In the genomic region with DNA sequence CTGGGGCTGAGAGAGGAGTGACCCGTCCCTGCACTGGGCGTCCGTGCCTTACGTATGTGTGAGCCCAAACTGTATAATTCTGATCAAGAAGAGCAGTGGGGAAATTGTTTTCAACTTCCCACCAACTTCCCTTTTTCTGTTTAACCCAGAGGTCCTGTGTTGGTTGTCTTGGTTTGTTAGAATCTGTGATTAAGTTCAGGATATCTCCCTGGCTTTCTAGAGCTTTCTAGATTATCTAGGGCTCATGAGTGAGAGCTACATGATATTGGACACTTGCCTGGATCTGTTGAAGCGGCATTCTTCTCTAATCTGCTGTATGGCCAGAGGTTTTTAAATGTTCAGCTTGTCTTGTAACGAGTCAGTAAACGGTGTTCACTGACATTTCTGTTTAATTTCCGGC, we compare ENCODE assay signal across 20 mouse cellular contexts. TPM values are rescaled to one million over a fixed set of nuclear protein-coding genes. Genes with fewer than 3 reads are reported as not detected.
A peak's percentile ranks its signal among the peaks of the same experiment; 100 is the strongest.
DNase-seq lines count a peak whose midpoint lies in the region; ATAC-seq and TF ChIP-seq lines count a peak whose summit lies in the region.
"Had no signal": no experiment of that assay in that cellular context is flagged by ENCODE, and none has a peak within 500 bp of the region (broad histone marks: within the 10 kb centered on the region; RNA-seq: fewer than 3 reads in every experiment).

No protein-coding gene starts in this region.

- H3K4me2 ChIP-seq in heart, postnatal 0 days (ENCODE audit: low read depth, low read length), result no peak overlapping the region
- H3K4me2 ChIP-seq in midbrain, embryonic 11.5 days, result no peak overlapping the region
- H3K4me2 ChIP-seq: forebrain, embryonic 13.5 days; hindbrain, embryonic 12.5 days; liver, embryonic 15.5 days had no signal

- no peak for TF ChIP-seq CTCF in heart, postnatal 0 days (IDR thresholded peaks at IDR 0.05; ENCODE audit: low read depth)

- H3K27me3 ChIP-seq in heart, postnatal 0 days (ENCODE audit: control insufficient read depth, insufficient read depth, low read length), result no peaks in the 10 kb centered on the region
- no peaks in the 10 kb centered on the region for H3K27me3 ChIP-seq in midbrain, embryonic 11.5 days (ENCODE audit: control insufficient read depth, insufficient read depth, low read length)
- peaks cover 3% of the 10 kb centered on the region for H3K27me3 ChIP-seq in midbrain, embryonic 10.5 days (ENCODE audit: low read depth, poor library complexity, severe bottlenecking)
- H3K27me3 ChIP-seq: forebrain, embryonic 13.5 days had no signal

- H3K36me3 ChIP-seq in heart, postnatal 0 days (replicated peaks; ENCODE audit: control insufficient read depth, insufficient read depth, low read length), result no peaks in the 10 kb centered on the region
- no peaks in the 10 kb centered on the region for H3K36me3 ChIP-seq in midbrain, embryonic 11.5 days (ENCODE audit: control insufficient read depth, insufficient read depth, low read length)
- no peaks in the 10 kb centered on the region for H3K36me3 ChIP-seq in midbrain, embryonic 10.5 days
- H3K36me3 ChIP-seq: hindbrain, embryonic 12.5 days; limb, embryonic 10.5 days; liver, embryonic 15.5 days had no signal

- no peak overlapping the region for H3K9ac ChIP-seq in heart, postnatal 0 days (replicated peaks; ENCODE audit: low read depth, low read length)
- H3K9ac ChIP-seq in midbrain, embryonic 11.5 days (ENCODE audit: low read length), result no peak overlapping the region
- H3K9ac ChIP-seq: forebrain, embryonic 13.5 days; hindbrain, embryonic 12.5 days; liver, embryonic 15.5 days had no signal

- ATAC-seq in heart, postnatal 0 days (ENCODE audit: insufficient read depth, low read depth), result no peak
- no peak for ATAC-seq in midbrain, embryonic 11.5 days (ENCODE audit: low FRiP score)
- peak; percentile 71 for ATAC-seq in megakaryocyte, adult 5-6 weeks (ENCODE audit: poor library complexity, severe bottlenecking)
- ATAC-seq: forebrain, embryonic 13.5 days had no signal

- intact Hi-C loops in heart, postnatal 14 days (cut with DNase I), result no loop called here

- WGBS in heart, postnatal 0 days, result 31% methylated on average over 8 of the region's 8 CpGs
- 85% methylated on average over 8 of the region's 8 CpGs for WGBS in midbrain, embryonic 11.5 days
- 92% methylated on average over 8 of the region's 8 CpGs for WGBS in midbrain, embryonic 10.5 days

- TF ChIP-seq EP300 in heart, postnatal 0 days (IDR thresholded peaks at IDR 0.05; ENCODE audit: low read depth), result no peak

- peaks cover 15% of the 10 kb centered on the region; the same call in 1 of the 2 replicates for H3K4me1 ChIP-seq in heart, postnatal 0 days (ENCODE audit: control insufficient read depth, insufficient read depth)
- no peaks in the 10 kb centered on the region for H3K4me1 ChIP-seq in midbrain, embryonic 11.5 days (ENCODE audit: control insufficient read depth, insufficient read depth, low read length)
- H3K4me1 ChIP-seq in midbrain, embryonic 10.5 days, result peaks cover 4% of the 10 kb centered on the region
- H3K4me1 ChIP-seq: forebrain, embryonic 13.5 days; limb, embryonic 10.5 days; liver, embryonic 15.5 days had no signal

- no peak overlapping the region for H3K4me3 ChIP-seq in heart, postnatal 0 days (ENCODE audit: low read depth, low read length)
- no peak overlapping the region for H3K4me3 ChIP-seq in midbrain, embryonic 11.5 days (ENCODE audit: low read depth, low read length)
- H3K4me3 ChIP-seq in midbrain, embryonic 10.5 days, result no peak overlapping the region
- H3K4me3 ChIP-seq: forebrain, embryonic 13.5 days; gastrocnemius, adult 2 months; hindbrain, embryonic 12.5 days; limb, embryonic 10.5 days; liver, embryonic 15.5 days had no signal

- peak overlapping the region; percentile 49; the same call in 1 of the 2 replicates for H3K27ac ChIP-seq in heart, postnatal 0 days (ENCODE audit: low read depth)
- no peak overlapping the region for H3K27ac ChIP-seq in midbrain, embryonic 11.5 days (ENCODE audit: low read depth, low read length)
- no peak overlapping the region for H3K27ac ChIP-seq in midbrain, embryonic 10.5 days (replicated peaks)
- H3K27ac ChIP-seq: forebrain, embryonic 13.5 days; gastrocnemius, adult 2 months; hindbrain, embryonic 12.5 days; limb, embryonic 10.5 days; liver, embryonic 15.5 days; macrophage had no signal

- H3K9me3 ChIP-seq in heart, postnatal 0 days (replicated peaks; ENCODE audit: control insufficient read depth, low read length), result no peaks in the 10 kb centered on the region
- no peaks in the 10 kb centered on the region for H3K9me3 ChIP-seq in midbrain, embryonic 11.5 days (ENCODE audit: control insufficient read depth, low read length)
- H3K9me3 ChIP-seq in midbrain, embryonic 10.5 days (replicated peaks), result no peaks in the 10 kb centered on the region
- H3K9me3 ChIP-seq: forebrain, embryonic 13.5 days; hindbrain, embryonic 12.5 days; limb, embryonic 10.5 days; liver, embryonic 15.5 days had no signal

- DNase-seq in heart, postnatal 0 days (ENCODE audit: low spot score), result peak; percentile 24
- no peak for DNase-seq in heart, postnatal 14 days
- DNase-seq in midbrain, embryonic 11.5 days (ENCODE audit: low spot score, missing footprints), result peak; percentile 2
- no peak for DNase-seq in midbrain, embryonic 10.5 days (ENCODE audit: low spot score)
- no peak for DNase-seq in spleen, postnatal 36 days (ENCODE audit: low spot score in 2 of 2)
- no peak for DNase-seq in kidney, postnatal 36 days
- DNase-seq: adrenal gland, postnatal 10 days; cerebellum, adult 2 months; cerebellum, postnatal 25 days; gastrocnemius, adult 2 months; kidney, adult 11 months; liver; midbrain, embryonic 14.5 days; right cerebral cortex, postnatal 14 days had no signal

RNA-seq across cellular contexts. Expression of a gene that starts 30.7 kb away (rescaled TPM):
- not detected in 2 replicates for total RNA-seq in heart, postnatal 0 days (2014; rRNA removed; ENCODE audit: low replicate concordance)
- polyA plus RNA-seq in heart, postnatal 0 days (2015; fragmentation: Nextera tagmentation; extraction: Ambion mirVana), result 1.8 and 2.0 TPM in 2 replicates
- not detected for total RNA-seq in heart, postnatal 14 days (2021)
- 1.9 and 3.7 TPM in 2 replicates for polyA plus RNA-seq in midbrain, embryonic 11.5 days (2014; fragmentation: Nextera tagmentation; extraction: Ambion mirVana)
- polyA plus RNA-seq in midbrain, embryonic 10.5 days (2016; fragmentation: Nextera tagmentation; extraction: Ambion mirVana), result 2.6 and 2.9 TPM in 2 replicates
- 0.13 TPM in 1 of 2 replicates, not detected in the other for total RNA-seq in megakaryocyte, adult 5-6 weeks (2015)
- 12.9 and 15.8 TPM in 2 replicates for total RNA-seq in megakaryocyte, adult 5-6 weeks (2017)

RNA-seq across cellular contexts. Expression of a gene that starts 53.8 kb away (rescaled TPM):
- 39.2 and 39.6 TPM in 2 replicates for total RNA-seq in heart, postnatal 0 days (2014; rRNA removed; ENCODE audit: low replicate concordance)
- 4.8 and 5.4 TPM in 2 replicates for polyA plus RNA-seq in heart, postnatal 0 days (2015; fragmentation: Nextera tagmentation; extraction: Ambion mirVana)
- total RNA-seq in heart, postnatal 14 days (2021), result 10 to 100 TPM; 35.3 to 43.1 TPM
- 10.0 and 10.3 TPM in 2 replicates for polyA plus RNA-seq in midbrain, embryonic 11.5 days (2014; fragmentation: Nextera tagmentation; extraction: Ambion mirVana)
- 18.2 and 19.6 TPM in 2 replicates for polyA plus RNA-seq in midbrain, embryonic 10.5 days (2016; fragmentation: Nextera tagmentation; extraction: Ambion mirVana)
- 0.50 and 1.2 TPM in 2 replicates for total RNA-seq in megakaryocyte, adult 5-6 weeks (2015)
- 0.16 TPM in 1 of 2 replicates, not detected in the other for total RNA-seq in megakaryocyte, adult 5-6 weeks (2017)

Comparison
In these comparisons a context has a peak if more than half of its experiments do, and no peak if none do; other contexts are left out.
1. DNase-seq: peak in heart, postnatal 0 days (single experiment) and midbrain, embryonic 11.5 days (single experiment); none in heart, postnatal 14 days (0 of 2), midbrain, embryonic 10.5 days (single experiment), spleen, postnatal 36 days (0 of 2) and kidney, postnatal 36 days (0 of 2).
2. RNA of a gene that starts 53.8 kb away (total RNA-seq): 35.3 to 43.1 TPM in heart, postnatal 14 days and 39.2 to 39.6 TPM in heart, postnatal 0 days; 0.16 to 1.2 TPM in megakaryocyte, adult 5-6 weeks; every median in the first group is over 10 times any median in the second.